Mouse (Mus musculus) E14TG2a.4 (cell line): ENCODE data around the gene Olfr703.

Experiments
- CTCF ChIP-seq: conservative IDR thresholded peaks from 2 replicates; pipeline ENCODE4 v1.5.1; 2014; ENCODE audit warnings: low read length
- NANOG ChIP-seq: IDR thresholded peaks from 2 replicates; pipeline ENCODE4 v1.6.1; 2014; ENCODE audit warnings: borderline replicate concordance, low read length, mixed read lengths
- POU5F1 ChIP-seq: IDR thresholded peaks from 2 replicates; pipeline ENCODE4 v1.6.1; 2014; ENCODE audit warnings: low read length, borderline replicate concordance

DNA sequence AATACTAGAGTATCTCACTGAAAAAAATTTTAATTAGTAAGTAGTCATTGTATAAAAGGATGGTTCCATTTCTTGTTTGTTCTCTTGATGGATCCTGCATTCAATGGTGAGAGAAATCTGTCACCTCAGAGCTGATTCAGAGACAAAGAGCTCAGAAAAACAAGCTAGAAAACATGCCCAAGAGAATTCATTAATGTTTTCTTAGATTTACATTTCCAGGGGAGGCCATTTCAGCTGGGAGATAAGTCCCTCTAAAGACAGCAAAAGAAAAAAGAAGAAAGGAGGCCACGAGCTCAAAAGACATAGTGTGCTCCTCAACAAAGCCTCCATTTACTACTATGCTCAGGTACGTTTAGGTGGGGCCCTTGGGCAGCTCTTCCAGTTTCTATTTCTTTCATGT lies at the start of gene Olfr703:
- TF ChIP-seq CTCF (no peak), POU5F1 (no peak), NANOG (no peak)
